Mouse (Mus musculus): ENCODE results near the gene Fam163a.
A peak's percentile ranks its signal among the peaks of the same experiment; 100 is the strongest.

Gene Fam163a

DNA sequence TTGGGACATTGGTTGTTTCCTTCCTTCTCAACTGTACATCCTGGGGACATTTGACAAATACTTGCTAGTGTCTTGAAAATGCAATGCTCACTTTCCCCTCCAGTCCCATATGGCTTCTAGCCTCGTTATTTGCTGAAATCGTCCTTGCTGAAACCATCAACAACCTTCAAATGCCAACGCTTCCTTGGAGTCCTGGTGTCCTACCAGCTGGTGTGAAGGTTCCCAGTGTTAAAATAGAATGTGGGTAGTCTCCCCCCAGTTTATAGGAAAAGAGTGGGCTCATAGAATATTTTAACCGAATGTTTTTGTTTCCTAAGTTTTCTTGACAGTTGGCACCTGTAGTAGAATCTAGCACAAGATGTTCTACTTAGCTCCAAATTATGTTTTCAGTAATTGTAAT is 7.2 kb downstream of the Fam163a start:
- no peak for DNase-seq

DNA sequence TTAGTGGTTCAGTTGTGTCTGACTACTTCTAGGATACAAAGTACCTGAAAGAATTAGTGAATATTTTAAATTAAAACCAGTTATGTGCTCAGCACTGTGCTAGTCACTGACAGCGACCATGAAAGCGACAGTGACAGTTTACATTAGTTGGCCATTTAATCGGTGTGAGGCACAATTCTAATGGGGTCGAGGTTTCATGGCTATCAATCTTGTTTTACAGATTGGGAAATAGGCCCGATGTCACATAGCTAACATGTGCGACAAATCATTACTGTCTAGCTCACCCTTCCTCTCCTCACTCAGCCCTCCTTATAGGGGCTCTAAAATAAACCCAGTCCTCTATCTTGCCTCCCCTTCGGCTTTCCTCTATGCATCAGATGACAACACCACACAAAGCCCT is 11.5 kb downstream of the Fam163a start:
- DNase-seq: no peak

DNA sequence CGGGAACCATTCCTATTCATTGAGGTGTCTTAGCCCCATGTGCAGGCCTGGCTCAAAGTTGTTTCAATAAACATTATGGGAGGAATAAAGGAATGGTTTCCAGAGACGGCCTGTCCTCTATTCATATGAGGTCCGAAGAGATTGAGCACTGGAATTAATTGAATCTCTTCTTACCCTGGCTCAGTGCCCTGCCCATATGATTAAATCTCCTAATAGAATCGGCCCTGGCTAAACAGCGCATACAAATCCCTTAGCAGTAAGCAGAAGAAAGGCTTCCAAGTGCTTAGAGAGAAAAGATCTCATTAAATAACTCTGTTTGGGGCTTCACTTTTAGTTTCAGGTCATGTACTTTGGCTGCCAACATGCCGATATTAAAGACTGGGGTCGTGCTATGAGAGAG is 12.0 kb downstream of the Fam163a start:
- DNase-seq: no peak

DNA sequence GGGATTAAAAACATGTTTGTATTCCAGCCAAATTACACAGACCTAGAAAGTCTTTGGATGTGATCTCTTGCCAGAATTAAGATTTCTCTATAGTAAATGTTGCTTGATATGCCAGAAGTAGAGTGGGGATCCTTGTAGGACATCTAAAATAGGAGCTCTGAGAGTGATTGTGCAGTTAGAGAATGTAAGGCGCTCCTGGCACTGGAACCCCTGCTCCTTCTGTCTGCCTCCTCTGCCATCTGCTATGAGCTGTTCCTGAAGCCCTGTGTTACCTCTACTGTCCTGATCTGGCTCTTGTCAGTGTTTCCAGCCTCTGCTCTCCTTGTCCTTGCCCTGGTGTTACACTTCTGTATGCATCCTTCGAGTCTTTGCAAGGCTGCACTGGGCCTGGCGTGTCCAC is 18.2 kb downstream of the Fam163a start:
- no peak for DNase-seq

DNA sequence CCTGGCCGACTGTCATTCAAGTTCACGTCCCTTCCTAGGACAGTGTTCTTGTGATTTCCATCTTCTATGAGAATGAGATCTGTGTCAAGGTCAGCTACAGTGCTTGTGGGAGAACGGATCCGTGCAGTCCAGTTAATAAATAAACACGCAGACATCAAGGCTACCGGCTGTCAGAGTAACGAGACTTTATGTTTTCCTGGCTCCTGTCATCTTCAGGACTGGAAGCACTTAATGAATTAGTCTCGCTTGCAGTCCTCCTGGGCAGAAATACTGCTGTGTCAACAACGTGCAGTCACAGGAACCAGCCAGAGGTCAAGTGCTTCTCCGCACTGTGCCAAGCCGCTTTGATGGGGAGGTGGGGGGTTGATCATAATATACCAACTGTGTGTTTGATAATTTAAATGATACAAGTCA is 20.7 kb downstream of the Fam163a start:
- peak; percentile 86 for DNase-seq

DNA sequence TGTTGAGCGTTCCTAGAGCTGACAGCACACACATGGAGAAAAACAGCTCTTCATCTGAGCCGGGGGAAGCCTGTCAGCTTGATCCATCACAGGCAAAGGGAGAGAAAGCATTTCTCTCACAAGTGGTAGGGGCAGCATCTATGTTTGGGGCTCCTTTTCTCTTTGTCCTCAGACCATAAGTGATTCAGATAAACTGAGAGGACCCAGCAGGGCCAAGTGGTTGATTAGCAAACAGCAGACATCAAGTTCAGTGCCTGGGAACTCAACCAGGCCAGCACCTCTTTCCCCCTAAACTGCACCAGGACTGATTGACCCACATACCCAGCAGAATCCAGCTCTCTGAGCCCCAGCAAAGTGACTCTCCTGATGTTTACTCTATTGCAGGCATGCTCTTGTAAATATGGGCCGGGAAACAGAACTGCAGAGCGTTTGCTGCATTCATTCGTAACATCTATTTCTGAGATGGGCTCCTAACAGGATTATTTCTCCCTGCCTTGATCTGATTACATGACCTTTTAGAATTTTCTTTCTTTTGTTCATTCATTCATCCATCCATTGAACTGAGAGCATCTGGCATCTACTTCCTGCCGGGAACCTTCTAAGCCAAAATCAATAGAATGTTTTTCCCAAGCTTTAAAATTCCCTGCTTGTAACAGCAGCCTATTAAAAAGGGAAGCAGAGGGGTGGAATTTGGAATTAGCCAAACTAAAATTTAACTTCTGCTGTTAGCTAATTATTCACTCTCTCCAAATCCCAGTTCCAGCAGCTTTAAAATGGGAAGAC is 21.5 kb downstream of the Fam163a start:
- peak; percentile 62 for DNase-seq

DNA sequence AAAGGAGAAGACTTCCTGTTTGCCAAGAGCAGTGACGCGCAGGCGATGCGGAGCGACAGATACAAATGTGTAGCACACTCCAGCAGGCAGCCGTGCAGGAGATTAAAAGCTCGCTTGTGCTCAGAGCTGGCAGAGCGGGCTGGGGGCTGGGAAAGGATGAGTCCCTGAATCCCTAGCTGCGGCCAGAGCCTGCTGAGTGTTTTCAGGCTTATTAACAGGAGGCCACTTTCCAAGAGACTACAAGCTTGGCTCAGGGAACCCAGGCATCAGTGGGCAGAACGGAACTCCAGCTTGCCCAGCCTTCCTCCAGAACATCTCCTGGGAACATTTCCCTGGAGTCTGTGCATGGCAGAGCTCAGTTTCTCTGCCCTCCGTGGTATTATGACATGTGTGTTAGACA is 25.0 kb downstream of the Fam163a start:
- DNase-seq: no peak

DNA sequence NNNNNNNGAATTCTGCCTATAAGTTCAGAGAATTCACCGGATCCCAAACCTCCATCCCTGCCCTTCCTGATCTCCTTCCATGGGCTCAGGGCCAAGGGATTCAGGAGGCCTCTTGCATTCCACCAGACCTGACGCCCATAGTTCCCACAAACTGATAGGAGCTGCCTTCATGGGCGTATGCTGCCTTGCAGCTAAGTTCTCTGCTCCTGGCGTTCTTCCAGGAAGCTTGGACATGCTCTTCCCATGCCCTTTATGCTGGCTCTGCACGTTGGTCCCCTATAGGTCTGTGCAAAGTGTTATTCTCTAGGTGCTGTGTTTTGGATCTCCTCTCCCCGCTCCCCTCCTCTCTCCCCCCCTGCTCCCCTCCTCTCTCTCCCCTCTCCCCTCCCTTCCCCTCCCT is 36.1 kb downstream of the Fam163a start:
- DNase-seq: no peak

DNA sequence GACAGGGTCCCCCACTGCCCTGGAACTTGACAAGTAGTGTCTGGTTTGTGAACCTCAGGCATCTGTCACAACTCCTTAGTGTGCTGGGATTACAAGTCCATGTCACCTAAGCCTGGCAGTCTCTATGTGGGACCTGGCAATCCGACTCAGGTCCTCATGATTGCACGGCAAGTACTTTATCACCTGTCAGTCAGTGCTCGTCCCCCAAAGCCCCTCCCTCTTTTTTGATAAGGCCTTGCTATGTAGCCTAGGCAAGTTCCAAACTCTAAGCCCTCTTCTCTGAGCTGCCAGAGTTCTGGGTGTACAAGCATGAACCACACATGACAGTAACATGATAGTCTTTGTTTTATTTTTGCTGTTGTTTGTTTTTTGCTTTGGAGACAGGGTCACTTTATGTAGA is 88.1 kb downstream of the Fam163a start:
- no peak for DNase-seq

DNA sequence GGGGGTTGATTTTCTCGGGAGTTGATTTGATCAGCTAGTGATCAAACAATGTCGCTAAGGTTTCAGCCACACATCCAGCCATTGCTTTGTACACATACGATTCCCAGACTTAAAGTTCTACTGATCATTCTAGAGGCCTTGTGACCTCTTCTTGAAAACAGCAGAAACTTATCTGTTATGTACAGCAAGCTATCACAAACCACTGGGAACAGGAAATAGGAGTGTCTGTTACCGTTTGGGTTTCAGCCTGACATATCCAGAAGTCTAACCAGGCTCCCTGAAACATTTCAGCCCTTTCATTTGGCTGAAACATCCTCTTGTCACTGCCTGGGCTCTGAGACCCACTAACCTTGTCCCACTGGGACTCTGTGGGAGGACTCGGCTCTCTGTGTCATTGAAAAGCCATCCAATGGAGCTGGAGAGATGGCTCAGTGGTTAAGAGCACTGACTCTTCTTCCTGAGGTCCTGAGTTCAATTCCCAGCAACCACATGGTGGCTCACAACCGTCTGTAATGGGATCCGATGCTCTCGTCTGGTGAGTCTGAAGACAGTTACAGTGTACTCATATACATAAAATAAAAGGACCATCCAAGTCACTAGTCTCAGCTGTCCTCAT is 90.8 kb downstream of the Fam163a start:
- DNase-seq: no peak

DNA sequence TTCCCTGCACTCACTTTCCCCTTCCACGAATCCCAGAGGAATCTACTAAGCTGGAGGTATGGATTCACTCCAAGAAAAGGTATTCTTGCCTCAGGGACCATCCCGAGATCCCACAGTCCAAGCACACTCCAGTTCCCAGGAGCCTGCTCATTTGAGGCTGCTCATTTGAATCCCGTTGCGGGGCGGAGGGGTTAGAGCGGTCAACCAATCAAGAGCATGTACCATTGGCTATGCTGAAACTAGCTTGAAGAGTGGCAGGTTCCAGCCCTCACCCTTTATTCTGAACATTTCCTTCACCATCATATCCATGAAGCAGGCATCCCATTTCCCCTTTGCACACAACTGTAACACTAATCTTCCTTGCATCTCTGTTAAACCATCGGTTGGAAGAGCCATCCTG is 92.7 kb downstream of the Fam163a start:
- DNase-seq: no peak

DNA sequence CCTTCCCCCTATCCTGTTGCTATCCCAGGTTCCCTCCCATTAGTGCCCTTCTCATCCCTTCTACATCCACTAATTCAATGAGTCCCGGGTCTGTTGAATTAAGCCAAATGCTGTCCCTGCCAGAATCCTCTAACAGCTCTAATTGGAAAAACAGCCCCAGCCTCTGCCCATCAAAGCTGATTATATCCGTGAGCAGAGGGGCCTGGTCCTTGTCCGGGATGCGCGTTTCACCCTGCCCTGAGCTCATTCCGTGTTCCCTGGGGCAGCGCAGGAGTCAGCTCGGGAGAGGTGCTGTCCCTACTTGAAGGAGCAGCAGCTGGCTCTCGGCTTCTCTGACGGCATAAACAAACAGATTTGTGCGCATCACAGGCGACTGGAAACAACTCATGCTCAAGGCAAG is 93.1 kb downstream of the Fam163a start:
- DNase-seq: no peak

DNA sequence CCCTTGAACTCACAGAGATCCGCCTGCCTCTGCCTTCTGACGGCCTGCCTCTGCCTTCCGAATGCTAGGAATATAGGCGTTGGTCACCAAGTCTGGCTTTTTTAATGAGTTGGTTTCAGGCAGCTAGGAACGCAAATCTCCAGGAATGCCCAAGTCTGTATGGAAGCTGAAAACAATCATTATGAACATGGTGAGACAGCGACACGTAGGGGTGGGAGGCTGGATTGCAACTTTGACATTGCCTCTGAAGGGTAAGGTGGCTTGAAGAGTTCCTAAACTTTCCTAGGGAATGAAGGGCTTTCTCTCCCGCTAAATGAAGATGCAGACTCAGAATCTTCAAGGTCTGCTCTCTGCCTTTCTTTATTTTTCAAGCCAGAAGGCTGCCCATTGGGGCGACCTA is 93.7 kb downstream of the Fam163a start:
- peak; percentile 25 for DNase-seq

DNA sequence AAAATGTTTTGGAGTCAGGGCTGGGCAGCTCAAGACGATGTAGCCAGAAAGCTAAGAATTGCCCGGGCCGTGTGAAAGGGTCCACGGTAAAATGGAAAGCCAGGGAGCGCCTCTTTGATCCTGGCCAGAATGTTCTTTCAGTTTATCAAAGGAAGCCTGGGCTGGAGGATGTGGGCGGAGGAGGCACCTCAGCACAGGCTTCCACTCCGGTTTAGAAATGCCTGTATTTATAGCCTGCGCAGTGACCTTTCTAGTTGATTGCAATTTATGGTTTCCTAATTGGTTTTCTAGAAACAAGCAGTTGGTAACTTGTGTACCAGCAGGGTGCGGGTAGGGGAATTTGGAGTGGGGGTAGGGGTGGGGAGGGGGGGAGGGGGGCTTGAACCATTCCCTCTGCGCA is 96.4 kb downstream of the Fam163a start:
- DNase-seq: no peak

DNA sequence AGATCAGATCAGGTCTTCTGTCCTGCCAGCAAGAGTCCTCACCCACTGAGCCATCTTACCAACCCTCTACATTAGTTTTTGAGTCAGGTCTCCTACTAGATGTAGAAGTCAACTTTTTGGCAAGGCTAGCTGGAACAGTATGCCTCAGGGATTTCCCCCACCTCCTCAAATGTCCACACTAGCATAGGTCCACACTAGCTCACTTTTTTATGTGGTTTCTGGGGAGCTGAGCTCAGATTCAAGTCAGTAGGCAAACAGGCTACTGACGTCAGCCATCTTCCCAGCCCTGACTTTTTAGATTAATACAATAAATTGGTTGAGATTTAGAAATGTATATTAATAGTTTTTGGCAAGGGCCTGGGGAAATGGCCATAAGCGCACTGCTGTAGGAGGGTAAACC is 97.4 kb downstream of the Fam163a start:
- no peak for DNase-seq

DNA sequence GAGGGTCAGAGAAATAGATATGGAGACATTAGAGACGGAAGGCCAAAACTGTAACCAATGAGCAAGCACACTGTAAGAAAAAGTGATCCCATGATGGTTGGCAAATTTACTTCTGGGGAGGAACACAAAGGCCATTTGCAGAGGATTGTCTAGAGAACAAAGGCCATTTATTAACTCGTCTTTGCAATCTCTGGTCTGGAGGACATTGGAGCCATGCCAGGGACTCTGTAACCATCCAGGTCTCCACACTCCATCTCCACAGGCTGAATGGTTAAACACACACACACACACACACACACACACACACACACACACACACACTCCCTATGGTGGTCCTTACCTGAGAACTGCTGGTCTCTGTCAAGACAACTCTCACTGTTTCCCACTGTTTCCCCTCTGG is 99.4 kb downstream of the Fam163a start:
- peak; percentile 36 for DNase-seq

DNA sequence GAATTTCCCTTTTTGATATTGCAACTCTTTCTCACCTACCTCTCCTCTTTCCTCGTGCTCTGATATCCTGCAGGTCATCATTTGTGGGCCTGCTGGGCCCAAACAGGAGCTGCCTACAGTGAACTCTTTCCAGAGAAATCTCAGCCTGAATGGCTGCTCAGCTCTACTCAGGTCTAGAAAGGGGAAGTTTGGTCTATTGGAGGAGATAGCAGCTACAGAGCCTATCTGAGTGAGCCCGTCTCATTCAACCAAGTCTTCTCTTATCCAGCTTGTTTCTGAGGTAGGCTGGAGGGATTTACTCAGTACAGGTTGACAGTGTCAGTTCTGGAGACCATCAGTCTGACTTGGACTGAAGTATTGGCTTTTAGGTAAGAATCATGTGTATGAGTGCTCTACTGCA is 101.1 kb downstream of the Fam163a start:
- DNase-seq: no peak

DNA sequence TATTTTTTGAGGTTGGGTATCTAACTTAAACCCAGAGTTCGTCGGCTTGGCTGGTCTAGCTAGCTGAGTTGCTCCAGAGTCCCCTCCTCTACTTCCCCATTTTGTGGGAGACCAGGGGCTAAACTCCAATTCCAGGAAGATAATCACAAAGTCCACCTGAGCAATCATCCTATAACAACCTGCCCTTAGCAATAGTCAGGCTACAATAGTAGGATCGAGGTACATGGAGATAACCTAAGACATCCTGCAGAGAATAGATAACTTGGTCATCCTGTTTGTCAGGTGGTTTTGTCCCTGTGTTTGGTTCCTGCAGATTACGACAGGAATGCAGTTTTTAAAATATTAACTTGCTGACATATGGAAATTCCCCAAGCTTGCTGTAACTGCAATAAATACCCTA is 113.0 kb downstream of the Fam163a start:
- no peak for DNase-seq

DNA sequence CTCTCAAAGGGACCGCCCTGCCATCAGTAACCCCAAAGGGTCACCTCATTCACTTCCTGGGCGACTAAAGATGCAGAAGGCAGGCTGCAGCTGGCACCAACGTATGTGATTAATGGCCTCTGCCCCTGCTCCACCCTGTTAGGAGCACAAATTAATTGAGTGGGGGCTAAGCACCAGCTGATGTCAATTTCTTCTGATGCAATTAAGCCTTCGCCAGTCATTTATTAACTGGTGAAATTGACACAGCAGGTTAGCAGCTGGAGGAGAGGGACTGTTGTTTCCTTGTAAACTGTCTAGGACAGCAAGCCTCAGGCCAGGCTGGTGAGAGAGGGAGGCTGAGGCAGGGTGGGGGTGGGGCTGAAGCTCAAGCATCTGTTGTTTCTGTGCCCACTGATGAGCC is 114.8 kb downstream of the Fam163a start:
- no peak for DNase-seq

DNA sequence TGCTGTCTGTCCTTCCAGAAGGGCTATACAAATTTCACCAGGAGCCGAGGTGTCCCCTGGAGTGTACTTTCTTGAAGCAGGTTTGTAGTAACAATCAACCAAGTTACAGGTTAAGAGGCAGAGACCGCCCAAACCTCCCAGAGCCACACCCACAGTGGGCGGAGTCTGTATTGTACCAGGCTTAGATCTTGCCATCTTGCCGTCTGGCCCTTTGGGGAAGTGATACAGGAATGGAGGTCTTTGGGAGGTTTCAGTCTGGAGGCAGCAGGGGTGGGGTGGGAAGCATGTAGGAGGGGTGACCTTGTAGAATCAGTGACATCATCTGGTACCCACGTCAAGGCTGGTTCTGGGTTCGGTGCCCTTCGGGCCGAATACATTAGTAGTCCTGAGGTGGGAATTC is 115.3 kb downstream of the Fam163a start:
- DNase-seq: no peak

DNA sequence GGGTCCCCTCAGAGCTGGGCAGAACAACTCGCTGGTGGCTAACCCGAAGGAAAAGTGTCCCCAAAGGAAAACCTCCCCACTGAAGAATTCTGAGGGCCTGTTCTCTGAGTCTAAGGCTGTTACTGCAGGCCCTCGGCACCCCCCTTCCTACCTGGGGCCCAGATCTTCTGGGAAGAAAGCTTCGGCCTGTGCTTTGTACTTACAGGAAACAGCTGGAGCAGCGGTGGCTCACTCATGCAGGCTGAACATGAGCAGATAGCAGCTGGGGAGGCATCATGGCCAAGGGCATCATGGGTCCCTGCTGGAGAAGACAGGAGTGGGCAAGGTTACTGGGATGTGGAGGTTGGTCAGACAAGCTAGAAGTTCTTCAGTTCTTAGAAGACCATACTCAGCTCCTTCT is 117.2 kb downstream of the Fam163a start:
- DNase-seq: no peak

DNA sequence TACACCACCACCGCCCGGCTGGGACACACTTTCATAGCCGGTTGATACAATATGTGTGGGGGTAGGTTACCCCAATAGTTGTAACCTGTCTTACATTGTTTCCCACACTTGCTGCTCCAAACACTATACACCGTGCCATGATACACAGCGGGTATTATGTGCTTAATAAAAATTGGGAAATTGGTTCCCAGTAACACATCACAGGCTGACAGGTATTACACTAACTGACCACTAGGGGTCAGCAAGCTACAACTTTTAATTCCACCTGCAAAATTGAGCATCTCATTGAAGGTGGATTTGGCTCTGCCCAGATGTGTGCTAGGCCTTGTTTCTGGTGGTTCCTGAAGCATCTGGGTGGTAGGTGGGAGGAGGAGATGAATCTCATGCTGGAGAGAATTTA is 119.1 kb downstream of the Fam163a start:
- DNase-seq: peak; percentile 48

DNA sequence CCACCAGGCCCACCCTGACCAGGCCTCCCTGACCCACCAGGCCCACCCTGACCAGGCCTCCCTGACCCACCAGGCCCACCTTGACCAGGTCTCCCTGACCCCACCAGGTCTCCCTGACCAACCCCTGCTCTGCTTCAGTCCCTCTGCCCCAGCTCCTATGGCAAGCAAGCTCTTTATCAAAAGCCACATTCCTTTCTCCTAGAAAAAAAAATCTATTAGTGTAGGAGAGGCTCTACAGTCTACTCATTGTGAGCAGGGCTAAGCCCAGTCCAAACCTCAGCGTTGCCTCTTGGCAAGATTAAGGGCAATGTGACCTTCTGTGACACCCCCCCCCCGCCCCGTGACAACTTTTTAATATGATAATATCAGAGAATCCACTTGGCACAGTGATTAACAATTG is 120.2 kb downstream of the Fam163a start:
- DNase-seq: no peak

DNA sequence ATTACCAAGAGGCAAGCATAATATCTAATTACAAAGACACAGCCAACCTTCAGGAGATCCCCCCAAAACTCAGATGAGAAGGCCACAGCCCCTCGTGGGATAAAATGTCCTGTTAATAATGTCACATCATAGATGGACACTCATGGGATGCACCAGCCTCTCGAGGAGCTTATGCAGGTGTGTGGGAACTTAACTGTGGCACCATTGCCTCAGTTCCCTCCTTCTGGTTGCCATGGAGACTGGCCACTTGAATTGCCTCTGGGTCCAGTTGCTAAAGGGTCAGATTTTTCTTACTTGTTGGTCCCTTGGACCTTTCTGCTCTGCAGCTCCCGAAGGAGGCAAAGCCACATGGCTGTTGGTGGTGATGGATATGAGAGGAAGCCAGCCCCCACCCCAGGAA is 127.2 kb downstream of the Fam163a start:
- no peak for DNase-seq

DNA sequence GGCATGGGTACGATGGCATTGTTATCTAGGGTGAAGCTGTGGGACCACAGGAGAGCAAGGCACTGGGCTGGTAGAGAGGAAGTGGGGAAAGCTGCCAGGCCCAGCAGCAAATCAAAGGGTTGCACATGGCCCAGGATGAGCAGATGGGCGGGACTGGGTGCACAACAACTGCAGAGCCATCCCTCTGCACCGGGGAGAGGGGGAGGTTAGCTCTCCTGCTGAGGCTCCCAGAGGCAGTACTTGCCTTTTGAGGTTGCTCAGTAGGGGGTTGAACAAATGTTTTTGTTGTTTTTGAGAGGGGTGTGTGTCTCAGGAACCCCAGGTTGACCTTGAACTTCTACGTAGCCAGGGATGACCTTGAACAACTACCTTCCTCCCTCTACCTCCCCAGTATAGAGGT is 128.4 kb downstream of the Fam163a start:
- no peak for DNase-seq

Data from kidney, adult 9 months (tissue).